Mouse (Mus musculus) Muller cell, postnatal 12 days (primary cell): ENCODE data around the gene Csrnp1.

Experiments
- DNase-seq: peaks from one replicate; pipeline ENCODE4 v3.0.0-alpha.2; 2015; ENCODE audit errors: inconsistent ontology term

Csrnp1 gene

GRCm38 (mm10) chr9:120002893-120003292 is 18.4 kb upstream of the Csrnp1 start:
- no peak for DNase-seq

GRCm38 (mm10) chr9:120001945-120002725 is 17.7 kb upstream of the Csrnp1 start:
- peak; percentile 96 for DNase-seq

- DNase-seq, result no peak
Observed at GRCm38 (mm10) chr9:120000761-120001160, 16.3 kb upstream of the Csrnp1 start.

GRCm38 (mm10) chr9:119999636-120000035 is 15.2 kb upstream of the Csrnp1 start:
- DNase-seq, result no peak

GRCm38 (mm10) chr9:119998776-119999175 is 14.3 kb upstream of the Csrnp1 start:
- DNase-seq, result no peak

GRCm38 (mm10) chr9:119996080-119996479 is 11.6 kb upstream of the Csrnp1 start:
- no peak for DNase-seq

- no peak for DNase-seq
Observed at GRCm38 (mm10) chr9:119994207-119994606, 9.7 kb upstream of the Csrnp1 start.

- no peak for DNase-seq
Observed at GRCm38 (mm10) chr9:119993092-119993844, 8.8 kb upstream of the Csrnp1 start.

- DNase-seq, result no peak
Observed at GRCm38 (mm10) chr9:119991310-119991709, 6.9 kb upstream of the Csrnp1 start.

- no peak for DNase-seq
Observed at GRCm38 (mm10) chr9:119988304-119988703, 3.8 kb upstream of the Csrnp1 start.

- DNase-seq, result no peak
Observed at GRCm38 (mm10) chr9:119985881-119986574, 1.6 kb upstream of the Csrnp1 start.

- peak; percentile 96 for DNase-seq
Observed at GRCm38 (mm10) chr9:119983585-119984535, 598 bp downstream of the Csrnp1 start.

GRCm38 (mm10) chr9:119982956-119983551 is 1.4 kb downstream of the Csrnp1 start:
- DNase-seq, result peak; percentile 94

- DNase-seq, result peak; percentile 82
Observed at GRCm38 (mm10) chr9:119982241-119982811, 2.1 kb downstream of the Csrnp1 start.

- peak; percentile 89 for DNase-seq
Observed at GRCm38 (mm10) chr9:119981183-119982179, 3.0 kb downstream of the Csrnp1 start.

GRCm38 (mm10) chr9:119980770-119981182 is 3.7 kb downstream of the Csrnp1 start:
- DNase-seq, result no peak

- DNase-seq, result no peak
Observed at GRCm38 (mm10) chr9:119979749-119980148, 4.7 kb downstream of the Csrnp1 start.

- DNase-seq, result no peak
Observed at GRCm38 (mm10) chr9:119978811-119979441, 5.5 kb downstream of the Csrnp1 start.
